ENCODE assay signal across 25 mouse cellular contexts in the genomic region with DNA sequence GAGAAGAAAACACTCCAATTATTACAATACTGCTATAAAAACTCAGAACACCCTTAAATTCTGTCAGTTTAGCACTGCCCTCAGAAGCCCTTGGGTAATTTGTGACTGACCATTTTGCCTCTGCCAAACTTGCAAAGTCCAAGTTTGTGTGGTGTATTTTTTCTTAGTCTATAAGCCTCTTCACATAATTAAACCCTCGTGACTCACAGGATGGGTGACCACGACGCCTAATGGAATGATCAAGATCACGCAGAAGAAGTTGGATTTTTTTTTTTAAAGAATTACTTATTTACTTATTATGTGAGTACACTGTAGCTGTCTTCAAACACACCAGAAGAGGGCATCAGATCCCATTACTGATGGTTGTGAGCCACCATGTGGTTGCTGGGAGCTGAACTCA.
DNase-seq lines count a peak whose midpoint lies in the region; ATAC-seq and TF ChIP-seq lines count a peak whose summit lies in the region.
"Had no signal": no experiment of that assay in that cellular context is flagged by ENCODE, and none has a peak within 500 bp of the region (broad histone marks: within the 10 kb centered on the region; RNA-seq: fewer than 3 reads in every experiment).

No protein-coding gene starts in this region.

- H3K4me3 ChIP-seq in forebrain, postnatal 0 days (ENCODE audit: low read depth, low read length): no peak overlapping the region
- H3K4me3 ChIP-seq in forebrain, embryonic 10.5 days: no peak overlapping the region
- no peak overlapping the region for H3K4me3 ChIP-seq in kidney, adult 2 months (ENCODE audit: insufficient read depth, low read depth, low read length)
- H3K4me3 ChIP-seq in kidney, embryonic 15.5 days (replicated peaks): no peak overlapping the region
- H3K4me3 ChIP-seq in midbrain, postnatal 0 days (ENCODE audit: low read depth, low read length): no peak overlapping the region
- no peak overlapping the region for H3K4me3 ChIP-seq in midbrain, embryonic 13.5 days (replicated peaks)
- H3K4me3 ChIP-seq: embryonic facial prominence, embryonic 10.5 days; forebrain, embryonic 13.5 days; hindbrain, embryonic 12.5 days; neural tube, embryonic 15.5 days had no signal

- no peak for DNase-seq in forebrain, postnatal 0 days
- no peak for DNase-seq in forebrain, embryonic 10.5 days (ENCODE audit: extremely low spot score, low spot score)
- DNase-seq in kidney, adult 2 months: peak; percentile 55
- no peak for DNase-seq in midbrain, postnatal 0 days (ENCODE audit: low spot score)
- DNase-seq in ovary, postnatal 14 days (ENCODE audit: low spot score): no peak
- no peak for DNase-seq in yolk sac, embryonic 10.5 days (ENCODE audit: low spot score)
- DNase-seq: adrenal gland, adult 2 months; cerebellum, adult 8-10 months; gastrocnemius, postnatal 10 days; heart, adult 18-20 months; layer of hippocampus, postnatal 36 days; liver; lung, postnatal 14 days; midbrain, embryonic 14.5 days; right cerebral cortex, postnatal 14 days; thymus, adult 18-20 months had no signal

- WGBS in forebrain, postnatal 0 days: 96% methylated on average over 4 of the region's 4 CpGs
- 93% methylated on average over 4 of the region's 4 CpGs for WGBS in forebrain, embryonic 10.5 days
- WGBS in kidney, adult 2 months: 58% methylated on average over 4 of the region's 4 CpGs
- 89% methylated on average over 4 of the region's 4 CpGs for WGBS in kidney, embryonic 15.5 days
- WGBS in midbrain, postnatal 0 days: 95% methylated on average over 4 of the region's 4 CpGs
- WGBS in midbrain, embryonic 13.5 days: 95% methylated on average over 4 of the region's 4 CpGs

- H3K9ac ChIP-seq in forebrain, postnatal 0 days: no peak overlapping the region
- no peak overlapping the region for H3K9ac ChIP-seq in kidney, embryonic 15.5 days
- no peak overlapping the region for H3K9ac ChIP-seq in midbrain, postnatal 0 days (replicated peaks; ENCODE audit: low read length, poor library complexity, severe bottlenecking)
- no peak overlapping the region for H3K9ac ChIP-seq in midbrain, embryonic 13.5 days (replicated peaks)
- H3K9ac ChIP-seq: forebrain, embryonic 13.5 days; heart, embryonic 15.5 days; hindbrain, embryonic 12.5 days; neural tube, embryonic 15.5 days had no signal

- 0 out of 2 replicates have a peak, but pooled peaks have one; percentile 7 for TF ChIP-seq CTCF in forebrain, postnatal 0 days (IDR thresholded peaks at IDR 0.05; ENCODE audit: low read depth)
- TF ChIP-seq CTCF in kidney, adult 2 months (conservative IDR thresholded peaks at IDR 0.05; ENCODE audit: insufficient read depth, insufficient read length, low read depth, low read length): no peak
- 0 out of 2 replicates have a peak, but pooled peaks have one; percentile 6 for TF ChIP-seq CTCF in midbrain, postnatal 0 days (IDR thresholded peaks at IDR 0.05)

- no peaks in the 10 kb centered on the region for H3K36me3 ChIP-seq in forebrain, postnatal 0 days (ENCODE audit: insufficient read depth)
- no peaks in the 10 kb centered on the region for H3K36me3 ChIP-seq in forebrain, embryonic 10.5 days (replicated peaks)
- H3K36me3 ChIP-seq in kidney, adult 2 months (ENCODE audit: control insufficient read depth, insufficient read depth, low read length): no peaks in the 10 kb centered on the region
- no peaks in the 10 kb centered on the region for H3K36me3 ChIP-seq in kidney, embryonic 15.5 days
- H3K36me3 ChIP-seq in midbrain, postnatal 0 days (ENCODE audit: insufficient read depth, low read length): no peaks in the 10 kb centered on the region
- no peaks in the 10 kb centered on the region for H3K36me3 ChIP-seq in midbrain, embryonic 13.5 days
- H3K36me3 ChIP-seq: embryonic facial prominence, embryonic 10.5 days; heart, embryonic 15.5 days; hindbrain, embryonic 12.5 days; neural tube, embryonic 15.5 days had no signal

- H3K27me3 ChIP-seq in forebrain, postnatal 0 days (ENCODE audit: insufficient read depth, low read length): no peaks in the 10 kb centered on the region
- no peaks in the 10 kb centered on the region for H3K27me3 ChIP-seq in forebrain, embryonic 10.5 days (ENCODE audit: poor library complexity, severe bottlenecking)
- H3K27me3 ChIP-seq in kidney, adult 2 months (replicated peaks; ENCODE audit: control insufficient read depth, insufficient read depth, low read length): no peaks in the 10 kb centered on the region
- H3K27me3 ChIP-seq in kidney, embryonic 15.5 days: no peaks in the 10 kb centered on the region
- H3K27me3 ChIP-seq in midbrain, postnatal 0 days (ENCODE audit: insufficient read depth, low read length): no peaks in the 10 kb centered on the region
- no peaks in the 10 kb centered on the region for H3K27me3 ChIP-seq in midbrain, embryonic 13.5 days
- H3K27me3 ChIP-seq: CH12.LX; forebrain, embryonic 13.5 days; heart, embryonic 15.5 days; hindbrain, embryonic 12.5 days; neural tube, embryonic 15.5 days had no signal

- peaks cover 17% of the 10 kb centered on the region for H3K4me1 ChIP-seq in forebrain, postnatal 0 days (ENCODE audit: insufficient read depth)
- peaks cover 57% of the 10 kb centered on the region for H3K4me1 ChIP-seq in forebrain, embryonic 10.5 days
- peaks cover 14% of the 10 kb centered on the region for H3K4me1 ChIP-seq in kidney, adult 2 months (ENCODE audit: control insufficient read depth, insufficient read depth, low read length)
- H3K4me1 ChIP-seq in kidney, embryonic 15.5 days: peaks cover 36% of the 10 kb centered on the region
- H3K4me1 ChIP-seq in midbrain, postnatal 0 days (ENCODE audit: insufficient read depth, low read length): 0 out of 2 replicates have a peak, but pooled peaks cover 3% of the 10 kb centered on the region
- peaks cover 54% of the 10 kb centered on the region for H3K4me1 ChIP-seq in midbrain, embryonic 13.5 days (replicated peaks)

- no peak overlapping the region for H3K4me2 ChIP-seq in forebrain, postnatal 0 days (ENCODE audit: low read depth)
- no peak overlapping the region for H3K4me2 ChIP-seq in kidney, embryonic 15.5 days
- no peak overlapping the region for H3K4me2 ChIP-seq in midbrain, postnatal 0 days (ENCODE audit: low read depth, low read length, poor library complexity, severe bottlenecking)
- no peak overlapping the region for H3K4me2 ChIP-seq in midbrain, embryonic 13.5 days (replicated peaks)
- H3K4me2 ChIP-seq: forebrain, embryonic 13.5 days; hindbrain, embryonic 12.5 days had no signal

- no peaks in the 10 kb centered on the region for H3K9me3 ChIP-seq in forebrain, postnatal 0 days (ENCODE audit: low read length)
- no peaks in the 10 kb centered on the region for H3K9me3 ChIP-seq in forebrain, embryonic 10.5 days
- H3K9me3 ChIP-seq in kidney, embryonic 15.5 days (replicated peaks): no peaks in the 10 kb centered on the region
- no peaks in the 10 kb centered on the region for H3K9me3 ChIP-seq in midbrain, postnatal 0 days (ENCODE audit: low read length)
- H3K9me3 ChIP-seq in midbrain, embryonic 13.5 days: no peaks in the 10 kb centered on the region
- H3K9me3 ChIP-seq: embryonic facial prominence, embryonic 10.5 days; forebrain, embryonic 13.5 days; heart, embryonic 15.5 days; hindbrain, embryonic 12.5 days; neural tube, embryonic 15.5 days had no signal

- no peak for ATAC-seq in forebrain, postnatal 0 days
- no peak for ATAC-seq in kidney, embryonic 15.5 days (replicated peaks; ENCODE audit: low FRiP score)
- no peak for ATAC-seq in midbrain, postnatal 0 days (ENCODE audit: low FRiP score)
- no peak for ATAC-seq in midbrain, embryonic 13.5 days
- ATAC-seq: forebrain, embryonic 13.5 days; inflammation-experienced regulatory T-cells, adult 6 months had no signal

- H3K27ac ChIP-seq in forebrain, postnatal 0 days (ENCODE audit: low read depth, low read length): no peak overlapping the region
- no peak overlapping the region for H3K27ac ChIP-seq in forebrain, embryonic 10.5 days
- no peak overlapping the region for H3K27ac ChIP-seq in kidney, adult 2 months (ENCODE audit: insufficient read depth, low read depth, low read length)
- no peak overlapping the region for H3K27ac ChIP-seq in kidney, embryonic 15.5 days
- H3K27ac ChIP-seq in midbrain, postnatal 0 days (ENCODE audit: low read depth, low read length): no peak overlapping the region
- H3K27ac ChIP-seq in midbrain, embryonic 13.5 days: no peak overlapping the region
- H3K27ac ChIP-seq: embryonic facial prominence, embryonic 10.5 days; forebrain, embryonic 13.5 days; hindbrain, embryonic 12.5 days; neural tube, embryonic 15.5 days had no signal

- TF ChIP-seq POLR2A in kidney, adult 2 months (IDR thresholded peaks at IDR 0.05; ENCODE audit: low read depth, low read length): no peak
